Mouse (Mus musculus) thymus, adult 2 months (tissue): ENCODE data around the gene Tax1bp3.

Source experiments
- CTCF ChIP-seq: fragments of 200-500 bp; IDR thresholded peaks from 2 replicates; pipeline ENCODE4 v1.5.1; 2012; ENCODE audit warnings: mild to moderate bottlenecking, control low read depth, low read length, moderate library complexity, borderline replicate concordance; ENCODE audit not compliant: control insufficient read depth, poor library complexity, insufficient read depth; ENCODE audit errors: extremely low read depth
- POLR2A ChIP-seq: fragments of 200-500 bp; IDR thresholded peaks from 2 replicates; pipeline ENCODE4 v1.6.1; 2012; ENCODE audit warnings: mild to moderate bottlenecking, low read length, control low read depth, moderate library complexity; ENCODE audit not compliant: control insufficient read depth, poor library complexity, insufficient read depth; ENCODE audit errors: extremely low read depth

DNA sequence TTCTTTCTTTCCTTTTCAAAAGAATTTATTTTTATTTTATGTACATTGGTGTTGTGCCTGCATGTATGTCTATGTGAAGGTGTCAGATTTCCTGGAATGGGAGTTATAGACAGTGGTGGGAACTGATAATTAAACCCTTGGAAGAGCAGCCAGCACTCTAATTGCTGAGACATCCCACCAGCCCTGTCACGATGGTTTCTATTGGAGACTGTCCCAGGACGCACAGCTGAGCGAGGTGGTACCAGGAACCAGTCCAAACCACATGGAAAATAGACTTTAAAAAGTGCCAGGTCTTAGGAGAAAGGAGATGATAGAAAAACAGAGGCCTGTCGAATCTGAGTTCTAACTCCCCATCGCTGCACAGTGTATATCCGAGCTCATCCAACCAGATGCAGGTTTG lies 21.8 kb upstream of the Tax1bp3 start:
- TF ChIP-seq POLR2A, result no peak
- no peak for TF ChIP-seq CTCF
